Mouse (Mus musculus) liver, adult 2 months (tissue): ENCODE measurements around the gene Snx20. TPM values are rescaled to one million over a fixed set of nuclear protein-coding genes. Genes with fewer than 3 reads are reported as not detected.

ENCODE experiments used
- DNase-seq: peaks from one replicate; pipeline ENCODE4 v3.0.0-alpha.2; 2011; ENCODE audit warnings: low read depth, low spot score; ENCODE audit errors: extremely low read depth
- H3K27ac ChIP-seq: fragments of 200-500 bp; replicated peaks from 2 replicates; pipeline ENCODE4 v1.5.1; 2012; ENCODE audit warnings: low read depth, mild to moderate bottlenecking, control low read depth, inconsistent platforms, low read length; ENCODE audit not compliant: insufficient read depth
- H3K27me3 ChIP-seq: fragments of 200-500 bp; 2 replicates; pipeline ENCODE4 v1.6.1; 2012; ENCODE audit warnings: mild to moderate bottlenecking, moderate library complexity, low read length, inconsistent platforms; ENCODE audit not compliant: control insufficient read depth, insufficient read depth
- H3K36me3 ChIP-seq: fragments of 200-500 bp; 2 replicates; pipeline ENCODE4 v1.6.1; 2012; ENCODE audit warnings: low read length, inconsistent platforms; ENCODE audit not compliant: control insufficient read depth, insufficient read depth
- H3K4me1 ChIP-seq: fragments of 200-500 bp; 2 replicates; pipeline ENCODE4 v1.6.1; 2011; ENCODE audit warnings: low read length; ENCODE audit not compliant: control insufficient read depth, insufficient read depth
- H3K4me3 ChIP-seq: fragments of 200-500 bp; 2 replicates; pipeline ENCODE4 v1.5.1; 2011; ENCODE audit warnings: low read depth, mild to moderate bottlenecking, control low read depth, low read length, moderate library complexity; ENCODE audit not compliant: insufficient read depth
- H3K79me2 ChIP-seq: fragments of 200-500 bp; 2 replicates; pipeline ENCODE4 v1.6.1; 2012; ENCODE audit warnings: inconsistent platforms, mild to moderate bottlenecking, low read length, moderate library complexity; ENCODE audit not compliant: control insufficient read depth, insufficient read depth
- H3K9ac ChIP-seq: fragments of 200-500 bp; 2 replicates; pipeline ENCODE4 v1.6.1; 2012; ENCODE audit warnings: low read depth, mild to moderate bottlenecking, control low read depth, inconsistent platforms, low read length
- CTCF ChIP-seq: fragments of 200-500 bp; IDR thresholded peaks from 2 replicates; pipeline ENCODE4 v1.5.1; 2011; ENCODE audit warnings: low read depth, low read length, control low read depth
- POLR2A ChIP-seq: fragments of 200-500 bp; IDR thresholded peaks from 2 replicates; pipeline ENCODE4 v1.6.1; 2011; ENCODE audit warnings: low read length, control low read depth; ENCODE audit not compliant: insufficient read depth; ENCODE audit errors: extremely low read depth
- WGBS: fragments of 180-500 bp; shearing (Covaris S2); methylation state at CpG from one replicate; pipeline ENCODE4 v1.1.7; 2018; 5-methylcytosine and 5-hydroxymethylcytosine counted together
- polyA plus RNA-seq: library from polyadenylated mRNA; depleted of rRNA; stranded (reverse); fragments of >200 nt; gene quantifications from 2 replicates; pipeline ENCODE4 v1.2.3, GENCODE M21; 2012
- total RNA-seq: library from RNA; depleted of rRNA; stranded (reverse); fragments of >200 nt; gene quantifications from 2 replicates; pipeline ENCODE4 v1.2.3, GENCODE M21; 2014

Gene Snx20
- total and polyA plus RNA-seq, 2 experiments = 0.92 to 1.2 TPM

GRCm38 (mm10) chr8:88637092-88638000 lies 1.4 kb upstream of the Snx20 start:
- 82% methylated on average over 9 of the region's 9 CpGs for WGBS
- Histone ChIP-seq H3K4me1 (peaks cover 5% of the 10 kb centered on the region; the same call in 1 of the 2 replicates), H3K27ac (no peak overlapping the region), H3K36me3 (no peaks in the 10 kb centered on the region), H3K9ac (no peak overlapping the region), H3K79me2 (no peaks in the 10 kb centered on the region), H3K27me3 (no peaks in the 10 kb centered on the region), H3K4me3 (no peak overlapping the region)
- TF ChIP-seq CTCF (no peak), POLR2A (no peak)
- no peak for DNase-seq

DNA sequence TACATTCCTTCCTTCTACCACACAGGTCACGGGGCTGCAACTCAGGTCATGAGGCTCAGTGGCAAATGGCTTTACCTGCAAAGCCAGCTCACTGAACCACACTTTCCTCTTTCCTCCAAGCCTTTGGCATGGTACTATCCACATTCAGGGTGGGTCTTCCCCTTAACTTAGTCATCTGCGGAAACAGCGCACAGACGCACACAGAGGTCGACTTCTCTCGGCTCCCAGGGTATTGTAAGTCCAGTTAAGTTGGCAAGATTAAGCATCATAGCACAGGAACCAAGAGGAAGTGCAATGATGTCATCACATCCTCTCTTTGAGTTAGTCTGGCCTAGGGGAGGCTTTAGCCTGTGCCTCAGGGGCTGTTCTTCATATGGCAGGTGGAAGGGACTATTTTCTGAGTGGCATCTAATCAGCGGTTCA lies 2.6 kb downstream of the Snx20 start:
- no peak overlapping the region for H3K4me3 ChIP-seq
- no peak for DNase-seq
- H3K27me3 ChIP-seq = no peaks in the 10 kb centered on the region
- no peaks in the 10 kb centered on the region for H3K36me3 ChIP-seq
- no peak overlapping the region for H3K27ac ChIP-seq
- no peak overlapping the region for H3K9ac ChIP-seq
- peaks cover 5% of the 10 kb centered on the region; the same call in 1 of the 2 replicates for H3K4me1 ChIP-seq
- 81% methylated on average over 7 of the region's 7 CpGs for WGBS
- no peaks in the 10 kb centered on the region for H3K79me2 ChIP-seq
- no peak for TF ChIP-seq CTCF
- TF ChIP-seq POLR2A = no peak

DNA sequence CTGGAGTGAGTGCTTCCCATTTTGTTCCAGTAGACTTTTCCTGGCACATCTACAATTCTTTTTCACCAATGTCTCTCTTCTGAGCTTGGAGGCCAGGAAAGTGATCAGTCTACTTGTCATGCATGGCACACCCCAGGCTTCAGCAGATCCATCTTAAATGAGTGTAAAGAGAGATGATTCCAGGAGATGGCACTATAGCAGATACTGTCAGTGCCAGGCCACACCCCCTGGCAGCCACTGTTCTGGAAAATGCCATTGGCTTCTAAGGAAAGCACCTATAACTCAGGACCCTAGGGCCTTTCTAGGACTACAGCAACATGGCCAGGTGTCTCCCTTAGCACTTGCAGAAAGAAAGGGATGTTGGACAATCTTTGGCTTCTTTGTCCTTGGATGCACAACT lies 4.8 kb downstream of the Snx20 start:
- peaks cover 5% of the 10 kb centered on the region; the same call in 1 of the 2 replicates for H3K4me1 ChIP-seq
- H3K27ac ChIP-seq = no peak overlapping the region
- H3K79me2 ChIP-seq = no peaks in the 10 kb centered on the region
- H3K9ac ChIP-seq = no peak overlapping the region
- H3K36me3 ChIP-seq = no peaks in the 10 kb centered on the region
- H3K27me3 ChIP-seq = 0 out of 2 replicates have a peak, but pooled peaks cover 7% of the 10 kb centered on the region
- DNase-seq = peak; percentile 44
- H3K4me3 ChIP-seq = no peak overlapping the region
- TF ChIP-seq POLR2A (no peak), CTCF (peak; percentile 28; the same call in 1 of the 2 replicates)

- no peak for DNase-seq
- Histone ChIP-seq H3K36me3 (no peaks in the 10 kb centered on the region), H3K4me1 (peaks cover 5% of the 10 kb centered on the region; the same call in 1 of the 2 replicates), H3K79me2 (no peaks in the 10 kb centered on the region), H3K27ac (no peak overlapping the region), H3K27me3 (0 out of 2 replicates have a peak, but pooled peaks cover 7% of the 10 kb centered on the region), H3K4me3 (no peak overlapping the region), H3K9ac (no peak overlapping the region)
- TF ChIP-seq CTCF (no peak), POLR2A (no peak)
- WGBS = 81% methylated on average over 4 of the region's 4 CpGs
Measured at GRCm38 (mm10) chr8:88630225-88630624, 5.7 kb downstream of the Snx20 start.

- peaks cover 4% of the 10 kb centered on the region; the same call in 1 of the 2 replicates for H3K4me1 ChIP-seq
- H3K27ac ChIP-seq = no peak overlapping the region
- 81% methylated on average over 14 of the region's 14 CpGs for WGBS
- DNase-seq = no peak
- no peaks in the 10 kb centered on the region for H3K36me3 ChIP-seq
- no peak for TF ChIP-seq POLR2A
- TF ChIP-seq CTCF = no peak
- no peak overlapping the region for H3K4me3 ChIP-seq
- no peaks in the 10 kb centered on the region for H3K79me2 ChIP-seq
- no peak overlapping the region for H3K9ac ChIP-seq
- H3K27me3 ChIP-seq = 0 out of 2 replicates have a peak, but pooled peaks cover 7% of the 10 kb centered on the region
Measured at GRCm38 (mm10) chr8:88628001-88628774, 7.7 kb downstream of the Snx20 start.
